ENCODE assay signal across 7 mouse cellular contexts in genomic region chr13:38658528-38659280, GRCm38 (mm10). TPM values are rescaled to one million over a fixed set of nuclear protein-coding genes. Genes with fewer than 3 reads are reported as not detected.
DNase-seq lines count a peak whose midpoint lies in the region; ATAC-seq and TF ChIP-seq lines count a peak whose summit lies in the region.

Gene Eef1e1 (minus strand): TSS chr13:38659058.

- peak within 1 kb of the TSS; percentile 56 for H3K4me2 ChIP-seq in embryonic facial prominence, embryonic 12.5 days (replicated peaks)
- H3K4me2 ChIP-seq in limb, embryonic 12.5 days: peak within 1 kb of the TSS; percentile 67
- H3K4me2 ChIP-seq in midbrain, embryonic 15.5 days: peak within 1 kb of the TSS; percentile 70

- H3K27me3 ChIP-seq in embryonic facial prominence, embryonic 12.5 days: no peaks in the 10 kb centered on the region
- no peaks in the 10 kb centered on the region for H3K27me3 ChIP-seq in kidney, adult 2 months (replicated peaks; ENCODE audit: control insufficient read depth, insufficient read depth, low read length)
- no peaks in the 10 kb centered on the region for H3K27me3 ChIP-seq in limb, embryonic 12.5 days
- no peaks in the 10 kb centered on the region for H3K27me3 ChIP-seq in midbrain, embryonic 15.5 days (replicated peaks)
- H3K27me3 ChIP-seq in spleen, adult 2 months (ENCODE audit: control insufficient read depth, insufficient read depth, low read length): no peaks in the 10 kb centered on the region

- peaks cover 22% of the 10 kb centered on the region for H3K36me3 ChIP-seq in embryonic facial prominence, embryonic 12.5 days
- peaks cover 1% of the 10 kb centered on the region; the same call in 1 of the 2 replicates for H3K36me3 ChIP-seq in kidney, adult 2 months (ENCODE audit: control insufficient read depth, insufficient read depth, low read length)
- peaks cover 27% of the 10 kb centered on the region for H3K36me3 ChIP-seq in limb, embryonic 12.5 days
- peaks cover 11% of the 10 kb centered on the region for H3K36me3 ChIP-seq in midbrain, embryonic 15.5 days (replicated peaks)
- peaks cover 16% of the 10 kb centered on the region for H3K36me3 ChIP-seq in spleen, adult 2 months (ENCODE audit: control insufficient read depth, insufficient read depth, low read length)

- TF ChIP-seq POLR2A in kidney, adult 2 months (IDR thresholded peaks at IDR 0.05; ENCODE audit: low read depth, low read length): no peak
- peak; percentile 58 for TF ChIP-seq POLR2A in spleen, adult 2 months (IDR thresholded peaks at IDR 0.05; ENCODE audit: low read depth, low read length)

- TF ChIP-seq CTCF in kidney, adult 2 months (conservative IDR thresholded peaks at IDR 0.05; ENCODE audit: insufficient read depth, insufficient read length, low read depth, low read length): peak; percentile 59
- peak; percentile 18; the same call in 1 of the 2 replicates for TF ChIP-seq CTCF in spleen, adult 2 months (IDR thresholded peaks at IDR 0.05; ENCODE audit: extremely low read depth, insufficient read depth, insufficient read length, insufficient replicate concordance)

- under 1% methylated on average over 52 of the region's 59 CpGs for WGBS in embryonic facial prominence, embryonic 12.5 days
- WGBS in kidney, adult 2 months: under 1% methylated on average over 59 of the region's 59 CpGs
- WGBS in limb, embryonic 12.5 days: under 1% methylated on average over 59 of the region's 59 CpGs
- under 1% methylated on average over 59 of the region's 59 CpGs for WGBS in midbrain, embryonic 15.5 days
- WGBS in spleen, adult 2 months: 1% methylated on average over 59 of the region's 59 CpGs

- H3K9ac ChIP-seq in embryonic facial prominence, embryonic 12.5 days: peak within 1 kb of the TSS; percentile 85
- peak within 1 kb of the TSS; percentile 92 for H3K9ac ChIP-seq in limb, embryonic 12.5 days (replicated peaks)
- H3K9ac ChIP-seq in midbrain, embryonic 15.5 days: peak within 1 kb of the TSS; percentile 66

- H3K4me3 ChIP-seq in embryonic facial prominence, embryonic 12.5 days: peak within 1 kb of the TSS; percentile 87
- H3K4me3 ChIP-seq in kidney, adult 2 months (ENCODE audit: insufficient read depth, low read depth, low read length): peak within 1 kb of the TSS; percentile 92
- H3K4me3 ChIP-seq in limb, embryonic 12.5 days (replicated peaks): peak within 1 kb of the TSS; percentile 91
- peak within 1 kb of the TSS; percentile 77 for H3K4me3 ChIP-seq in midbrain, embryonic 15.5 days
- H3K4me3 ChIP-seq in spleen, adult 2 months (ENCODE audit: extremely low read depth, insufficient read depth, insufficient read length): peak within 1 kb of the TSS; percentile 91

- DNase-seq in adrenal gland, postnatal 25 days: peak; percentile 95
- peak; percentile 96 to 98 for DNase-seq in heart, adult 18-20 months
- DNase-seq in kidney, adult 2 months: peak; percentile 97
- DNase-seq in spleen, adult 2 months (ENCODE audit: low read depth in 1 of 2, low spot score in 2 of 2): peak; percentile 89 to 96

- no peaks in the 10 kb centered on the region for H3K9me3 ChIP-seq in embryonic facial prominence, embryonic 12.5 days
- H3K9me3 ChIP-seq in limb, embryonic 12.5 days: no peaks in the 10 kb centered on the region
- H3K9me3 ChIP-seq in midbrain, embryonic 15.5 days: no peaks in the 10 kb centered on the region

- H3K4me1 ChIP-seq in embryonic facial prominence, embryonic 12.5 days: peaks cover 9% of the 10 kb centered on the region
- H3K4me1 ChIP-seq in kidney, adult 2 months (ENCODE audit: control insufficient read depth, insufficient read depth, low read length): peaks cover 4% of the 10 kb centered on the region
- H3K4me1 ChIP-seq in limb, embryonic 12.5 days (replicated peaks): peaks cover 8% of the 10 kb centered on the region; the same call in 1 of the 2 replicates
- H3K4me1 ChIP-seq in midbrain, embryonic 15.5 days: peaks cover 11% of the 10 kb centered on the region
- peaks cover 3% of the 10 kb centered on the region; the same call in 1 of the 2 replicates for H3K4me1 ChIP-seq in spleen, adult 2 months (ENCODE audit: control insufficient read depth, insufficient read depth, insufficient read length)

- H3K27ac ChIP-seq in embryonic facial prominence, embryonic 12.5 days: peak within 1 kb of the TSS; percentile 88
- H3K27ac ChIP-seq in kidney, adult 2 months (ENCODE audit: insufficient read depth, low read depth, low read length): peak within 1 kb of the TSS; percentile 40; the same call in 1 of the 2 replicates
- H3K27ac ChIP-seq in limb, embryonic 12.5 days: peak within 1 kb of the TSS; percentile 90
- H3K27ac ChIP-seq in midbrain, embryonic 15.5 days: peak within 1 kb of the TSS; percentile 80
- peak within 1 kb of the TSS; percentile 51; the same call in 1 of the 2 replicates for H3K27ac ChIP-seq in spleen, adult 2 months (ENCODE audit: insufficient read depth, low read length)

- ATAC-seq in embryonic facial prominence, embryonic 12.5 days (ENCODE audit: insufficient number of reproducible peaks, insufficient read depth, low FRiP score, low TSS enrichment): peak; percentile 95
- peak; percentile 98 for ATAC-seq in limb, embryonic 12.5 days (ENCODE audit: insufficient number of reproducible peaks, insufficient read depth, low FRiP score, low TSS enrichment, low read depth)
- ATAC-seq in midbrain, embryonic 15.5 days (replicated peaks): peak; percentile 99

RNA-seq across cellular contexts. Expression of gene Eef1e1, which starts in this region (rescaled TPM):
- 30.4 and 36.9 TPM in 2 replicates for total RNA-seq in adrenal gland, postnatal 25 days (2021)
- 44.9 TPM in 2 replicates for polyA plus RNA-seq in embryonic facial prominence, embryonic 12.5 days (2016; fragmentation: Nextera tagmentation; extraction: Ambion mirVana)
- 10 to 100 TPM in 1 of 2 experiments, 1 to 10 TPM in 1; 9.3 to 14.2 TPM for total RNA-seq in heart, adult 18-20 months (2021)
- 4.6 and 7.7 TPM in 2 replicates for polyA plus RNA-seq in kidney, adult 2 months (2012; rRNA removed)
- polyA plus RNA-seq in limb, embryonic 12.5 days (2016; fragmentation: Nextera tagmentation; extraction: Ambion mirVana): 47.3 and 50.0 TPM in 2 replicates
- 106 and 107 TPM in 2 replicates for polyA plus RNA-seq in midbrain, embryonic 15.5 days (2015; fragmentation: Nextera tagmentation; extraction: Ambion mirVana)
- polyA plus RNA-seq in spleen, adult 2 months (2012; rRNA removed): 4.5 and 6.1 TPM in 2 replicates

Comparison
In these comparisons a context has a peak if more than half of its experiments do, and no peak if none do; other contexts are left out.
1. Peak in every context shown above with its lines: DNase-seq, ATAC-seq, H3K4me3 ChIP-seq and H3K27ac ChIP-seq.
2. H3K27ac ChIP-seq: peak in every context shown above with its lines; median percentile 90 in limb, embryonic 12.5 days; 88 in embryonic facial prominence, embryonic 12.5 days; 80 in midbrain, embryonic 15.5 days; 51 in spleen, adult 2 months; 40 in kidney, adult 2 months.